Mouse (Mus musculus) kidney, embryonic 16.5 days (tissue): ENCODE measurements around the gene Shld2. TPM values are rescaled to one million over a fixed set of nuclear protein-coding genes. Genes with fewer than 3 reads are reported as not detected.

Source experiments
- ATAC-seq: fragments of 200-750 bp; cut with Nextera tagmentation; 2 replicates; pipeline ENCODE4 v1.8.0; 2017; ENCODE audit warnings: moderate TSS enrichment; ENCODE audit not compliant: low FRiP score, low TSS enrichment
- H3K27ac ChIP-seq: fragments of 300-500 bp; sonication (generic); 2 replicates; pipeline ENCODE4 v1.5.1; 2014; ENCODE audit warnings: low read length
- H3K27me3 ChIP-seq: fragments of 300-500 bp; sonication (generic); 2 replicates; pipeline ENCODE4 v1.6.1; 2014; ENCODE audit warnings: low read length, control low read depth, mixed read lengths; ENCODE audit not compliant: insufficient read depth
- H3K36me3 ChIP-seq: fragments of 300-500 bp; sonication (generic); 2 replicates; pipeline ENCODE4 v1.6.1; 2014; ENCODE audit warnings: low read length, control low read depth, mixed read lengths; ENCODE audit not compliant: insufficient read depth
- H3K4me1 ChIP-seq: fragments of 300-500 bp; sonication (generic); 2 replicates; pipeline ENCODE4 v1.6.1; 2014; ENCODE audit warnings: low read length, control low read depth, mixed read lengths; ENCODE audit not compliant: insufficient read depth
- H3K4me2 ChIP-seq: fragments of 300-500 bp; sonication (generic); replicated peaks from 2 replicates; pipeline ENCODE4 v1.6.1; 2014; ENCODE audit warnings: low read depth, low read length
- H3K4me3 ChIP-seq: fragments of 300-500 bp; sonication (generic); 2 replicates; pipeline ENCODE4 v1.5.1; 2014; ENCODE audit warnings: mild to moderate bottlenecking, low read length
- H3K9ac ChIP-seq: fragments of 300-500 bp; sonication (generic); replicated peaks from 2 replicates; pipeline ENCODE4 v1.6.1; 2014; ENCODE audit warnings: low read length
- H3K9me3 ChIP-seq: fragments of 300-500 bp; sonication (generic); 2 replicates; pipeline ENCODE4 v1.6.1; 2016; ENCODE audit warnings: low read length, control low read depth
- WGBS: fragments of 180-500 bp; shearing (Covaris S2); extraction: QIAGEN DNeasy Blood & Tissue Kit; methylation state at CpG from one replicate; pipeline ENCODE4 v1.1.7; 2014; 5-methylcytosine and 5-hydroxymethylcytosine counted together
- polyA plus RNA-seq: library from polyadenylated mRNA; unstranded; fragments of >200 nt; fragmentation: Nextera tagmentation; extraction: Ambion mirVana; gene quantifications from 2 replicates; pipeline ENCODE4 v1.2.1, GENCODE M21; 2015

The Shld2 gene
- polyA plus RNA-seq, 1 experiment from 2014 or later: 10.0 TPM

DNA sequence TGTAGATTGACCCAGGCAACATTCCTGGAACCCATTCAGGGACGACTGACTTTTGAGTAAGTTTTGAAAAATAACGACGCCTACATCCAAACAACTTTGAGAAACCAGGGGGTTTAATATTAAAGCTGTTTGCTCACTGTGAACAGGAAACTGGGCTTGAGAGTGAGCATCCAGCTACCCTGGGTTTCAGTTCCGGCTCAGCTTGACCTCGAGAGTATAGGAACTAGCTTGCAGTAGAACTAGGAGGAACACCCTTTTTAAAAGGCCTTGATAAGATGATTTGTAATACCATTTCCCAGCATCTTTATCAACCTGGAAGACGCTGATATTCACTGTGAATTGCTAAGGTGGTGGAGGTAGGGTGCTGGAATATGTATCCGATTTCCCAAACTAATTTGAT is 13.9 kb downstream of the Shld2 start:
- Histone ChIP-seq H3K4me1 (peaks cover 28% of the 10 kb centered on the region), H3K27ac (0 out of 2 replicates have a peak overlapping the region, but pooled peaks have one; percentile 40), H3K4me2 (no peak overlapping the region), H3K36me3 (no peaks in the 10 kb centered on the region), H3K9me3 (no peaks in the 10 kb centered on the region), H3K9ac (0 out of 2 replicates have a peak overlapping the region, but pooled peaks have one; percentile 19), H3K27me3 (no peaks in the 10 kb centered on the region), H3K4me3 (no peak overlapping the region)
- no peak for ATAC-seq
- WGBS: 66% methylated on average over 7 of the region's 7 CpGs

- H3K4me3 ChIP-seq: no peak overlapping the region
- no peaks in the 10 kb centered on the region for H3K36me3 ChIP-seq
- H3K4me1 ChIP-seq: peaks cover 17% of the 10 kb centered on the region
- peak overlapping the region; percentile 79 for H3K27ac ChIP-seq
- H3K4me2 ChIP-seq: no peak overlapping the region
- no peak overlapping the region for H3K9ac ChIP-seq
- H3K27me3 ChIP-seq: no peaks in the 10 kb centered on the region
- peak; percentile 88 for ATAC-seq
- WGBS: 64% methylated on average over 3 of the region's 3 CpGs
- H3K9me3 ChIP-seq: no peaks in the 10 kb centered on the region
Measured at GRCm38 (mm10) chr14:34293641-34294040, 16.7 kb downstream of the Shld2 start.

- Histone ChIP-seq H3K4me1 (no peaks in the 10 kb centered on the region), H3K9me3 (no peaks in the 10 kb centered on the region), H3K4me3 (no peak overlapping the region), H3K9ac (no peak overlapping the region), H3K27me3 (no peaks in the 10 kb centered on the region), H3K27ac (peak overlapping the region; percentile 70; the same call in 1 of the 2 replicates), H3K36me3 (no peaks in the 10 kb centered on the region), H3K4me2 (no peak overlapping the region)
- peak; percentile 49; the same call in 1 of the 2 replicates for ATAC-seq
- 57% methylated on average over 1 of the region's 1 CpGs for WGBS
Measured at GRCm38 (mm10) chr14:34290229-34290628, 20.1 kb downstream of the Shld2 start.

DNA sequence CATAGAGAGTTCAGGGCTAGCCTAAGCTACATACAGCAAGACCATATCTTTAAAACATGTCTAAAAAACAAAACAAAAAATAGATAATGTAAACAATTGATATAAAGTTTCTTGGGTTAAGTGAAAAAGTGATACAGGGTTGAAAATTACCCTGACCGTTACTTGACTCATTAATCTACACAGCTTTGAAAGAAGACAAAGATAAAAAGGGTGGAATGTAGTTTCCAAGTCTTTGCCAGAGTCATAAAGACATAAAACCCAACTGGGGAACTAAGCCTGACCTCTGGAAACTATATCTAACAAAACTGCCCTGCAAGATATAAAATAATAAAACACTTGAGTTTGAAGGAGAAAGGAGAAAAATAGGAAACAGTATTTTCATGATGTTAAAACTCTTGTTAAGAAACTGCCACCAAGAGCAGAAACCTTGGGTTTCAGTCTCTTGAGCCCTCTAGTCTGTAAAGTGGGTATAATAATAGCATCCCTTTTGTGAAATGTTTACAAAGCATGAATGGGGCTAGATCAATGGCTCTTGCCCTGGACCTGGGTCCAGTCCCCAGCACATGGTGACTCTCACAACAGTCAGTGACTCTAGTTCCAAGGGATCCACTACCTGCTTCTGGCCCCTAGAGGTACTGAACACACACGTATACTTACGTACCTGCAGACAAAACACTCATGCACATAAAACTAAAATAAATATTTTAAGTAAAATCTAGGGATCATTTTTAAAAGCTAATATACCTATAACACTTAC is 20.9 kb downstream of the Shld2 start:
- WGBS: 79% methylated on average over 3 of the region's 3 CpGs
- Histone ChIP-seq H3K9ac (no peak overlapping the region), H3K27ac (no peak overlapping the region), H3K4me2 (no peak overlapping the region), H3K4me1 (no peaks in the 10 kb centered on the region), H3K9me3 (no peaks in the 10 kb centered on the region), H3K4me3 (no peak overlapping the region), H3K36me3 (no peaks in the 10 kb centered on the region), H3K27me3 (no peaks in the 10 kb centered on the region)
- no peak for ATAC-seq

DNA sequence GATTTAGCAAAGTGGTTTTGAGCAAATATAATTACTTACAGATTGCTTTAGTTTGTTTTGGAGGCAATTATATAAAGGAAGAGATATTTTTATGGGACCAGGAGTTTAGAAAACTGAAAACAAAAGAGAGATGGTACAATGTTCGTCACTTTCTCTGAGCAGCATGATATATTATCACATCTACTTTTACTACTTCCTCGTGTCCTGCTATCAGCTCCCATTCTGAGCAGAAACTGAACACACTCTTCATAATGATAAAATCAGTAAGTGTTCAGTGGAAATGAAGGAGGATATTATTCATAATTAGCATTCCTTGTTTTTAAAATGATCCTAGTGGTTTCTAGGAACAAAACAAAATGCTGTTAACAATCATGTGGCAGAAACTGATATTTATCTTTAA is 21.9 kb downstream of the Shld2 start:
- H3K9me3 ChIP-seq: no peaks in the 10 kb centered on the region
- no peak overlapping the region for H3K4me3 ChIP-seq
- no peaks in the 10 kb centered on the region for H3K36me3 ChIP-seq
- H3K9ac ChIP-seq: no peak overlapping the region
- H3K27ac ChIP-seq: no peak overlapping the region
- no peaks in the 10 kb centered on the region for H3K27me3 ChIP-seq
- 41% methylated on average over 2 of the region's 2 CpGs for WGBS
- no peak for ATAC-seq
- H3K4me2 ChIP-seq: no peak overlapping the region
- no peaks in the 10 kb centered on the region for H3K4me1 ChIP-seq

GRCm38 (mm10) chr14:34281736-34282269 is 28.5 kb downstream of the Shld2 start:
- no peak overlapping the region for H3K4me2 ChIP-seq
- no peak overlapping the region for H3K27ac ChIP-seq
- no peak overlapping the region for H3K9ac ChIP-seq
- no peaks in the 10 kb centered on the region for H3K36me3 ChIP-seq
- no peaks in the 10 kb centered on the region for H3K9me3 ChIP-seq
- WGBS: 94% methylated on average over 5 of the region's 5 CpGs
- no peak overlapping the region for H3K4me3 ChIP-seq
- ATAC-seq: no peak
- H3K27me3 ChIP-seq: no peaks in the 10 kb centered on the region
- H3K4me1 ChIP-seq: no peaks in the 10 kb centered on the region

DNA sequence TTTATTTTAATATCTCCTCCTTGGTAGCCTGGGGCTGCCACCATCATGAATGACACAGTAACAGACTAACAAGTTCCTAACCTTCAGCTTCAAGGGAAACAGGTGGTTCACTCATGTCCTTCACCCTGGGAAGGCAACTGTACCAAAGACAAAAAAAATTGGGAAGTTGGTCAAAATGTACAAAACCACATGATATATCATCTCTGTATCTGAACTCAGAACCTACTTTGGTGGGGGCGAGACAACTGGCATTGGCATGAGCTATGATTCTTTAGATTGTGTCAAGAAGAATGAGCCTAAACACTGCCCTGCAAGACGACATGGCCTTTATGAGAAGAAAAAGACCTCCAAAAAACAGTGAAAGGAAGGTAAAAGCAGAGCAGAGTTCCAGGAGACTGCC is 29.5 kb downstream of the Shld2 start:
- no peaks in the 10 kb centered on the region for H3K36me3 ChIP-seq
- no peaks in the 10 kb centered on the region for H3K27me3 ChIP-seq
- no peak overlapping the region for H3K4me3 ChIP-seq
- no peak for ATAC-seq
- H3K9me3 ChIP-seq: no peaks in the 10 kb centered on the region
- no peak overlapping the region for H3K27ac ChIP-seq
- no peak overlapping the region for H3K9ac ChIP-seq
- 85% methylated on average over 2 of the region's 2 CpGs for WGBS
- no peak overlapping the region for H3K4me2 ChIP-seq
- no peaks in the 10 kb centered on the region for H3K4me1 ChIP-seq

DNA sequence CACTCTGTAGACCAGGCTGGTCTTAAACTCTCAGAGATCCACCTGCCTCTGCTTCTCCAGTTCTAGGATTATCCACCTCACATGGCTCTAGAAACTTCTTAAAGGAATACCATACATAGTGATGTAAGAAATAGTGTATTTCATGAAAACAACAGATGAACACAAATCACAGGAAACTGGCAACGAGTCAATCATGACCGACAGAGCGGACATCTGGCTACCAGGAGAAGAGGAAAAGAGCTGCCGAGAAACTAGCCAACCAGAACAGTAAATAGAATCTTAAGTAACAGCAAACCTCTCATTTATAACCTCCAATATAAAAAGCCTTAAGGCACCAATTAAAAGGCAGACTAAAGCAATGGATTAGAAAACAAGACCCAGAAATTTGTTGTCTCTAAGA is 30.6 kb downstream of the Shld2 start:
- no peaks in the 10 kb centered on the region for H3K27me3 ChIP-seq
- H3K36me3 ChIP-seq: no peaks in the 10 kb centered on the region
- 54% methylated on average over 4 of the region's 4 CpGs for WGBS
- H3K9ac ChIP-seq: no peak overlapping the region
- no peaks in the 10 kb centered on the region for H3K9me3 ChIP-seq
- H3K27ac ChIP-seq: no peak overlapping the region
- 0 out of 2 replicates have a peak, but pooled peaks cover 8% of the 10 kb centered on the region for H3K4me1 ChIP-seq
- no peak for ATAC-seq
- H3K4me2 ChIP-seq: no peak overlapping the region
- no peak overlapping the region for H3K4me3 ChIP-seq

- Histone ChIP-seq H3K4me3 (no peak overlapping the region), H3K9me3 (no peaks in the 10 kb centered on the region), H3K36me3 (no peaks in the 10 kb centered on the region), H3K4me2 (no peak overlapping the region), H3K27me3 (no peaks in the 10 kb centered on the region), H3K27ac (no peak overlapping the region), H3K4me1 (0 out of 2 replicates have a peak, but pooled peaks cover 8% of the 10 kb centered on the region), H3K9ac (no peak overlapping the region)
- peak; percentile 74 for ATAC-seq
- 72% methylated on average over 4 of the region's 4 CpGs for WGBS
Measured at GRCm38 (mm10) chr14:34275225-34275624, 35.1 kb downstream of the Shld2 start.

GRCm38 (mm10) chr14:34274141-34274540 is 36.2 kb downstream of the Shld2 start:
- WGBS: 94% methylated on average over 3 of the region's 3 CpGs
- no peak for ATAC-seq

More at GRCm38 (mm10) chr14:34274141-34274540, 36.2 kb downstream of the Shld2 start:
- Histone ChIP-seq H3K9me3 (no peaks in the 10 kb centered on the region), H3K4me1 (0 out of 2 replicates have a peak, but pooled peaks cover 8% of the 10 kb centered on the region), H3K4me2 (no peak overlapping the region), H3K36me3 (no peaks in the 10 kb centered on the region), H3K4me3 (no peak overlapping the region), H3K27ac (no peak overlapping the region), H3K9ac (no peak overlapping the region), H3K27me3 (no peaks in the 10 kb centered on the region)
